Comparison of ENCODE assay signal across 14 mouse cellular contexts in the genomic region with DNA sequence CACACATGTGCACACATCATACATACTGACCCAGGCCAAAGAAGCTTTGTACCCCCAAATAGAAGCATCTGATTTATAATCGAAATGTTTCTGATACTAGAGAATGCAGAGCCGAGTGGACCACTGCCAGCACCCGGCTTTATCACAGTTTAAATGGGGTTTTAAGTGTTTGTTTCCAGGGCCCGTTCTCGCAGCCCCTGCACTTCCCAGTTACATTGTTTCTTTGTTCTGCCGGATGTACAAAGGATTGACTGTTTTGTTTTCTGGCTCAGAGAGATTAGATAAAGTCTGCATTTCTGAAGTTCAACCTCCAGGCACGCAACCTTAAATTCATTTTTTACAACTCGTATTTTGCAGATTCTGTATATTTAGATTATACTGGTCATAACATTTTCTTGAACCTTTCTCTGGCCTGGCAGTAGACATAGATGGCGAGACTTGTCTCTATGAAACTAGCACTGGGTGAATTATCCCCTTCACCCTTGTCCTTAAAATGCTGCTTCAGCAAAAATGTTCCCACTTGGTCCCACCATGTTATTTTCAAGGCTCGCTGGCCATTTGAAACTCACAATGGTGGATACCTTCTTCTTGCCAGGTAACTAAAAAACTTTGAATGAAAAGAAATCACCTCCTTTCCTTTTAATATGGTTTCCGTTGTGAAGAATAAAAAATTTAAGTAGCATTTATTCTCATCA. TPM values are rescaled to one million over a fixed set of nuclear protein-coding genes. Genes with fewer than 3 reads are reported as not detected.
DNase-seq lines count a peak whose midpoint lies in the region; ATAC-seq and TF ChIP-seq lines count a peak whose summit lies in the region.
"Had no signal": no experiment of that assay in that cellular context is flagged by ENCODE, and none has a peak within 500 bp of the region (broad histone marks: within the 10 kb centered on the region; RNA-seq: fewer than 3 reads in every experiment).

No protein-coding gene starts in this region.

- DNase-seq in kidney, postnatal 4 days, result peak; percentile 17 to 34
- DNase-seq in kidney, adult 8-10 months, result no peak
- peak; percentile 41 to 56 for DNase-seq in lung, adult 18-20 months
- DNase-seq in forebrain, embryonic 10.5 days (ENCODE audit: extremely low spot score, low spot score), result no peak
- no peak for DNase-seq in layer of hippocampus, postnatal 25 days (ENCODE audit: extremely low spot score in 1 of 2, low spot score in 1 of 2)
- DNase-seq: adrenal gland, adult 8-10 months; right cerebral cortex, postnatal 4 days had no signal

- no peaks in the 10 kb centered on the region for H3K9me3 ChIP-seq in heart, embryonic 14.5 days (ENCODE audit: control insufficient read depth, low read length)
- H3K9me3 ChIP-seq in forebrain, embryonic 10.5 days, result no peaks in the 10 kb centered on the region
- H3K9me3 ChIP-seq: embryonic facial prominence, embryonic 15.5 days; stomach, embryonic 15.5 days had no signal

- peaks cover 2 to 9% of the 10 kb centered on the region in 2 experiments; a peak in 3 of 4 replicates for H3K4me1 ChIP-seq in heart, embryonic 14.5 days (ENCODE audit: control insufficient read depth in 2 of 2, insufficient read depth in 2 of 2, low read length in 2 of 2)
- peaks cover 3% of the 10 kb centered on the region; the same call in 1 of the 2 replicates for H3K4me1 ChIP-seq in testis, adult 2 months (ENCODE audit: control insufficient read depth, insufficient read depth, low read length)
- H3K4me1 ChIP-seq in forebrain, embryonic 10.5 days, result peaks cover 2% of the 10 kb centered on the region
- H3K4me1 ChIP-seq: embryonic facial prominence, embryonic 15.5 days; stomach, embryonic 15.5 days had no signal

- H3K4me3 ChIP-seq in heart, embryonic 14.5 days (ENCODE audit: control insufficient read depth in 1 of 2, insufficient read depth in 1 of 2, low read depth in 1 of 2, low read length in 2 of 2), result no peak overlapping the region
- H3K4me3 ChIP-seq in testis, adult 2 months (ENCODE audit: control insufficient read depth, low read depth, low read length), result no peak overlapping the region
- no peak overlapping the region for H3K4me3 ChIP-seq in forebrain, embryonic 10.5 days
- H3K4me3 ChIP-seq: embryonic facial prominence, embryonic 15.5 days; left cerebral cortex, adult 2 months; stomach, embryonic 15.5 days had no signal

- TF ChIP-seq CTCF in testis, adult 2 months (IDR thresholded peaks at IDR 0.05; ENCODE audit: control insufficient read depth, insufficient read depth, insufficient replicate concordance, low read depth, low read length), result no peak

- no peaks in the 10 kb centered on the region for H3K27me3 ChIP-seq in heart, embryonic 14.5 days (ENCODE audit: control insufficient read depth, insufficient read depth, low read length)
- no peaks in the 10 kb centered on the region for H3K27me3 ChIP-seq in testis, adult 2 months (ENCODE audit: control insufficient read depth, insufficient read depth, low read length)
- no peaks in the 10 kb centered on the region for H3K27me3 ChIP-seq in forebrain, embryonic 10.5 days (ENCODE audit: poor library complexity, severe bottlenecking)
- H3K27me3 ChIP-seq: embryonic facial prominence, embryonic 15.5 days; stomach, embryonic 15.5 days had no signal

- H3K4me2 ChIP-seq in heart, embryonic 14.5 days (ENCODE audit: low read length), result peak overlapping the region; percentile 18; the same call in 1 of the 2 replicates
- H3K4me2 ChIP-seq: embryonic facial prominence, embryonic 15.5 days; hindbrain, embryonic 14.5 days; stomach, embryonic 15.5 days had no signal

- 23% methylated on average over 11 of the region's 11 CpGs for WGBS in heart, embryonic 14.5 days
- WGBS in forebrain, embryonic 10.5 days, result 57% methylated on average over 11 of the region's 11 CpGs

- ATAC-seq in heart, embryonic 14.5 days (ENCODE audit: insufficient number of reproducible peaks, insufficient read depth, low FRiP score, low read depth), result no peak

- H3K27ac ChIP-seq in heart, embryonic 14.5 days (replicated peaks in 1 of 2; ENCODE audit: control insufficient read depth in 1 of 2, insufficient read depth in 1 of 2, low read depth in 2 of 2, low read length in 2 of 2), result peak overlapping the region in 1 of 2 experiments; percentile 57; a peak in 2 of 4 replicates
- H3K27ac ChIP-seq in testis, adult 2 months (ENCODE audit: control insufficient read depth, insufficient read depth, low read depth, low read length), result peak overlapping the region; percentile 77
- no peak overlapping the region for H3K27ac ChIP-seq in forebrain, embryonic 10.5 days
- H3K27ac ChIP-seq: embryonic facial prominence, embryonic 15.5 days; hindbrain, embryonic 14.5 days; left cerebral cortex, adult 2 months; stomach, embryonic 15.5 days had no signal

- no peak overlapping the region for H3K9ac ChIP-seq in heart, embryonic 14.5 days (ENCODE audit: low read length)
- H3K9ac ChIP-seq: embryonic facial prominence, embryonic 15.5 days; hindbrain, embryonic 14.5 days; stomach, embryonic 15.5 days had no signal

- TF ChIP-seq POLR2A in testis, adult 2 months (IDR thresholded peaks at IDR 0.05; ENCODE audit: control insufficient read depth, low read depth, low read length), result no peak

- H3K36me3 ChIP-seq in heart, embryonic 14.5 days (ENCODE audit: control insufficient read depth, insufficient read depth, low read length), result 0 out of 2 replicates have a peak, but pooled peaks cover 3% of the 10 kb centered on the region
- H3K36me3 ChIP-seq in testis, adult 2 months (ENCODE audit: control insufficient read depth, insufficient read depth, low read length), result no peaks in the 10 kb centered on the region
- no peaks in the 10 kb centered on the region for H3K36me3 ChIP-seq in forebrain, embryonic 10.5 days (replicated peaks)
- H3K36me3 ChIP-seq: embryonic facial prominence, embryonic 15.5 days; stomach, embryonic 15.5 days had no signal

RNA-seq across cellular contexts. Expression of a gene that starts 35.3 kb away (rescaled TPM):
- 8.3 and 9.7 TPM in 2 replicates for polyA plus RNA-seq in heart, embryonic 14.5 days (2014; fragmentation: Nextera tagmentation; extraction: Ambion mirVana)
- 0.91 and 1.0 TPM in 2 replicates for polyA plus RNA-seq in testis, adult 2 months (2012; rRNA removed)
- 1.7 and 2.1 TPM in 2 replicates for polyA plus RNA-seq in forebrain, embryonic 10.5 days (2016; fragmentation: Nextera tagmentation; extraction: Ambion mirVana)
- 10 to 100 TPM; 15.5 to 19.9 TPM for total RNA-seq in layer of hippocampus, postnatal 25 days (2021)
- total RNA-seq: megakaryocyte-erythroid progenitor cell, adult 5-6 weeks had no signal

Comparison
In these comparisons a context has a peak if more than half of its experiments do, and no peak if none do; other contexts are left out.
1. DNase-seq: peak in kidney, postnatal 4 days (2 of 2) and lung, adult 18-20 months (2 of 2); none in kidney, adult 8-10 months (0 of 2), forebrain, embryonic 10.5 days (single experiment) and layer of hippocampus, postnatal 25 days (0 of 2).